ENCODE assay signal across 8 mouse cellular contexts in genomic region chr7:97082219-97083101, GRCm38 (mm10). TPM values are rescaled to one million over a fixed set of nuclear protein-coding genes. Genes with fewer than 3 reads are reported as not detected.
DNase-seq lines count a peak whose midpoint lies in the region; ATAC-seq and TF ChIP-seq lines count a peak whose summit lies in the region.

No protein-coding gene starts in this region.

- TF ChIP-seq POLR2A in myocyte (IDR thresholded peaks at IDR 0.05; ENCODE audit: insufficient read length, low read depth), result peak; percentile 18

- H3K9ac ChIP-seq in embryonic facial prominence, embryonic 13.5 days, result peak overlapping the region; percentile 87
- H3K9ac ChIP-seq in liver, embryonic 13.5 days, result peak overlapping the region; percentile 93
- H3K9ac ChIP-seq in stomach, embryonic 16.5 days (ENCODE audit: low read length), result peak overlapping the region; percentile 88

- H3K4me3 ChIP-seq in embryonic facial prominence, embryonic 13.5 days, result peak overlapping the region; percentile 88
- H3K4me3 ChIP-seq in heart, embryonic 10.5 days, result peak overlapping the region; percentile 90
- peak overlapping the region; percentile 92 for H3K4me3 ChIP-seq in liver, embryonic 13.5 days (replicated peaks)
- peak overlapping the region; percentile 58 for H3K4me3 ChIP-seq in myocyte
- peak overlapping the region; percentile 92 for H3K4me3 ChIP-seq in stomach, embryonic 16.5 days (replicated peaks; ENCODE audit: low read length)

- H3K36me3 ChIP-seq in embryonic facial prominence, embryonic 13.5 days, result no peaks in the 10 kb centered on the region
- no peaks in the 10 kb centered on the region for H3K36me3 ChIP-seq in heart, embryonic 10.5 days
- no peaks in the 10 kb centered on the region for H3K36me3 ChIP-seq in liver, embryonic 13.5 days
- no peaks in the 10 kb centered on the region for H3K36me3 ChIP-seq in myocyte (ENCODE audit: control insufficient read depth, insufficient read depth)
- no peaks in the 10 kb centered on the region for H3K36me3 ChIP-seq in stomach, embryonic 16.5 days (ENCODE audit: control insufficient read depth, insufficient read depth, low read length)

- no peaks in the 10 kb centered on the region for H3K9me3 ChIP-seq in embryonic facial prominence, embryonic 13.5 days
- no peaks in the 10 kb centered on the region for H3K9me3 ChIP-seq in heart, embryonic 10.5 days
- H3K9me3 ChIP-seq in liver, embryonic 13.5 days (replicated peaks), result no peaks in the 10 kb centered on the region
- H3K9me3 ChIP-seq in stomach, embryonic 16.5 days (replicated peaks; ENCODE audit: control insufficient read depth, low read length), result no peaks in the 10 kb centered on the region

- peak overlapping the region; percentile 90 for H3ac ChIP-seq in myocyte (ENCODE audit: control insufficient read depth, insufficient read length)

- peak; percentile 67 for DNase-seq in A20 (ENCODE audit: low read depth, low spot score)
- DNase-seq in adrenal gland, adult (ENCODE audit: inconsistent age in 2 of 2, low spot score in 1 of 2), result peak; percentile 71 to 91
- peak; percentile 91 for DNase-seq in heart, embryonic 10.5 days (ENCODE audit: low spot score)
- DNase-seq in kidney, adult 8-10 months, result peak; percentile 61 to 62
- DNase-seq in liver, embryonic 13.5 days, result peak; percentile 29

- peak overlapping the region; percentile 89 for H3K4me2 ChIP-seq in embryonic facial prominence, embryonic 13.5 days
- peak overlapping the region; percentile 95 for H3K4me2 ChIP-seq in liver, embryonic 13.5 days
- peak overlapping the region; percentile 67 for H3K4me2 ChIP-seq in myocyte (ENCODE audit: low read depth)
- H3K4me2 ChIP-seq in stomach, embryonic 16.5 days (ENCODE audit: low read depth, low read length), result peak overlapping the region; percentile 85

- H3K27ac ChIP-seq in embryonic facial prominence, embryonic 13.5 days, result peak overlapping the region; percentile 77; the same call in 1 of the 2 replicates
- peak overlapping the region; percentile 97 for H3K27ac ChIP-seq in heart, embryonic 10.5 days
- H3K27ac ChIP-seq in liver, embryonic 13.5 days, result peak overlapping the region; percentile 86
- peak overlapping the region; percentile 96 for H3K27ac ChIP-seq in stomach, embryonic 16.5 days (ENCODE audit: low read length)

- peaks cover 14% of the 10 kb centered on the region for H3K4me1 ChIP-seq in embryonic facial prominence, embryonic 13.5 days
- peaks cover 23% of the 10 kb centered on the region for H3K4me1 ChIP-seq in heart, embryonic 10.5 days
- H3K4me1 ChIP-seq in liver, embryonic 13.5 days (replicated peaks), result peaks cover 48% of the 10 kb centered on the region
- H3K4me1 ChIP-seq in stomach, embryonic 16.5 days (ENCODE audit: control insufficient read depth, insufficient read depth, low read length), result peaks cover 23% of the 10 kb centered on the region; the same call in 1 of the 2 replicates

- WGBS in embryonic facial prominence, embryonic 13.5 days, result 1% methylated on average over 40 of the region's 40 CpGs
- WGBS in heart, embryonic 10.5 days, result under 1% methylated on average over 40 of the region's 40 CpGs
- WGBS in liver, embryonic 13.5 days (ENCODE audit: insufficient replicate concordance), result under 1% methylated on average over 35 of the region's 40 CpGs
- WGBS in stomach, embryonic 16.5 days, result under 1% methylated on average over 37 of the region's 40 CpGs

- peaks cover 9% of the 10 kb centered on the region for H3K79me2 ChIP-seq in myocyte (ENCODE audit: control insufficient read depth, insufficient read depth)

- no peaks in the 10 kb centered on the region for H3K27me3 ChIP-seq in embryonic facial prominence, embryonic 13.5 days
- H3K27me3 ChIP-seq in heart, embryonic 10.5 days (ENCODE audit: insufficient read depth, poor library complexity, severe bottlenecking), result no peaks in the 10 kb centered on the region
- H3K27me3 ChIP-seq in liver, embryonic 13.5 days, result no peaks in the 10 kb centered on the region
- no peaks in the 10 kb centered on the region for H3K27me3 ChIP-seq in myocyte (ENCODE audit: control insufficient read depth, insufficient read depth, insufficient read length)
- H3K27me3 ChIP-seq in stomach, embryonic 16.5 days (ENCODE audit: control insufficient read depth, insufficient read depth, low read length), result no peaks in the 10 kb centered on the region

- ATAC-seq in embryonic facial prominence, embryonic 13.5 days (ENCODE audit: insufficient number of reproducible peaks, insufficient read depth, low FRiP score, low TSS enrichment, low read depth), result no peak
- peak; percentile 11; the same call in 1 of the 2 replicates for ATAC-seq in liver, embryonic 13.5 days (ENCODE audit: low read depth)
- peak; percentile 71 for ATAC-seq in stomach, embryonic 16.5 days (ENCODE audit: insufficient read depth, low FRiP score)

TF ChIP-seq in myocyte, 11 proteins besides CTCF, POLR2A, EP300 and RAD21:
- TF ChIP-seq MYOD1 (IDR thresholded peaks at IDR 0.05; ENCODE audit: control insufficient read depth in 1 of 3, insufficient read length in 2 of 3, low read depth in 2 of 3), result peak in 1 of 3 experiments; percentile 13
- TF ChIP-seq CEBPB (IDR thresholded peaks at IDR 0.05; ENCODE audit: insufficient read depth, poor library complexity, severe bottlenecking), result no peak
- peak in 1 of 3 experiments; percentile 39 for TF ChIP-seq MYOG (IDR thresholded peaks at IDR 0.05; ENCODE audit: control insufficient read depth in 1 of 3, insufficient read depth in 1 of 3, insufficient read length in 2 of 3, low read depth in 2 of 3)

RNA-seq across cellular contexts. Expression of gene Gab2, which starts 1.1 kb away (rescaled TPM):
- 4.9 and 5.7 TPM in 2 replicates for polyA plus RNA-seq in embryonic facial prominence, embryonic 13.5 days (2015; fragmentation: Nextera tagmentation; extraction: Ambion mirVana)
- polyA plus RNA-seq in heart, embryonic 10.5 days (2016; fragmentation: Nextera tagmentation; extraction: Ambion mirVana), result 6.7 and 8.3 TPM in 2 replicates
- polyA plus RNA-seq in liver, embryonic 13.5 days (2015; fragmentation: Nextera tagmentation; extraction: Ambion mirVana), result 2.1 and 2.7 TPM in 2 replicates
- 9.6 TPM for polyA plus RNA-seq in myocyte (2012; fragmentation: generic; extraction: Trizol)
- 8.3 TPM in 2 replicates for polyA plus RNA-seq in stomach, embryonic 16.5 days (2015; fragmentation: Nextera tagmentation; extraction: Ambion mirVana)

Comparison
In these comparisons a context has a peak if more than half of its experiments do, and no peak if none do; other contexts are left out.
1. DNase-seq: peak in every context shown above with its lines; median percentile 91 in heart, embryonic 10.5 days; 81 in adrenal gland, adult; 67 in A20; 62 in kidney, adult 8-10 months; 29 in liver, embryonic 13.5 days.